Comparison of ENCODE assay signal across 15 mouse cellular contexts in genomic region chr1:191450614-191451013, GRCm38 (mm10). TPM values are rescaled to one million over a fixed set of nuclear protein-coding genes. Genes with fewer than 3 reads are reported as not detected.
DNase-seq lines count a peak whose midpoint lies in the region; ATAC-seq and TF ChIP-seq lines count a peak whose summit lies in the region.
"Had no signal": no experiment of that assay in that cellular context is flagged by ENCODE, and none has a peak within 500 bp of the region (broad histone marks: within the 10 kb centered on the region; RNA-seq: fewer than 3 reads in every experiment).

No protein-coding gene starts in this region.

- ATAC-seq in lung, postnatal 0 days = peak; percentile 10; the same call in 1 of the 2 replicates
- peak; percentile 55 for ATAC-seq in heart, postnatal 0 days (ENCODE audit: insufficient read depth, low read depth)
- ATAC-seq in liver, postnatal 0 days = peak; percentile 45
- ATAC-seq: forebrain, embryonic 15.5 days; midbrain, embryonic 13.5 days had no signal

- peak overlapping the region; percentile 27; the same call in 1 of the 2 replicates for H3K27ac ChIP-seq in lung, postnatal 0 days (ENCODE audit: low read length)
- no peak overlapping the region for H3K27ac ChIP-seq in heart, postnatal 0 days (ENCODE audit: low read depth)
- peak overlapping the region; percentile 12; the same call in 1 of the 2 replicates for H3K27ac ChIP-seq in liver, postnatal 0 days (ENCODE audit: low read depth)
- H3K27ac ChIP-seq: forebrain, embryonic 15.5 days; limb, embryonic 15.5 days; midbrain, embryonic 13.5 days had no signal

- H3K4me2 ChIP-seq in lung, postnatal 0 days (replicated peaks; ENCODE audit: low read depth, low read length) = no peak overlapping the region
- H3K4me2 ChIP-seq in heart, postnatal 0 days (ENCODE audit: low read depth, low read length) = no peak overlapping the region
- no peak overlapping the region for H3K4me2 ChIP-seq in liver, postnatal 0 days (ENCODE audit: low read depth, low read length)
- H3K4me2 ChIP-seq: forebrain, embryonic 15.5 days; limb, embryonic 15.5 days; midbrain, embryonic 13.5 days had no signal

- peak; percentile 52 for TF ChIP-seq CTCF in lung, postnatal 0 days (IDR thresholded peaks at IDR 0.05)
- no peak for TF ChIP-seq CTCF in heart, postnatal 0 days (IDR thresholded peaks at IDR 0.05; ENCODE audit: low read depth)
- TF ChIP-seq CTCF in liver, postnatal 0 days (IDR thresholded peaks at IDR 0.05; ENCODE audit: low read depth) = no peak

- H3K4me3 ChIP-seq in lung, postnatal 0 days (ENCODE audit: low read depth, low read length) = no peak overlapping the region
- no peak overlapping the region for H3K4me3 ChIP-seq in heart, postnatal 0 days (ENCODE audit: low read depth, low read length)
- H3K4me3 ChIP-seq in liver, postnatal 0 days (ENCODE audit: low read depth, low read length) = no peak overlapping the region
- H3K4me3 ChIP-seq: forebrain, embryonic 15.5 days; limb, embryonic 15.5 days; midbrain, embryonic 13.5 days had no signal

- no peaks in the 10 kb centered on the region for H3K27me3 ChIP-seq in lung, postnatal 0 days (replicated peaks; ENCODE audit: insufficient read depth, low read length)
- no peaks in the 10 kb centered on the region for H3K27me3 ChIP-seq in heart, postnatal 0 days (ENCODE audit: control insufficient read depth, insufficient read depth, low read length)
- no peaks in the 10 kb centered on the region for H3K27me3 ChIP-seq in liver, postnatal 0 days (ENCODE audit: insufficient read depth, low read length)
- H3K27me3 ChIP-seq: forebrain, embryonic 15.5 days; limb, embryonic 15.5 days; midbrain, embryonic 13.5 days had no signal

- H3K9ac ChIP-seq in lung, postnatal 0 days (replicated peaks; ENCODE audit: low read depth) = no peak overlapping the region
- H3K9ac ChIP-seq in heart, postnatal 0 days (replicated peaks; ENCODE audit: low read depth, low read length) = no peak overlapping the region
- no peak overlapping the region for H3K9ac ChIP-seq in liver, postnatal 0 days (replicated peaks)
- H3K9ac ChIP-seq: forebrain, embryonic 15.5 days; limb, embryonic 15.5 days; midbrain, embryonic 13.5 days had no signal

- DNase-seq in lung, postnatal 0 days (ENCODE audit: low spot score) = peak; percentile 28
- no peak for DNase-seq in lung, postnatal 25 days (ENCODE audit: low spot score)
- peak; percentile 42 for DNase-seq in c-Kit-positive CD71-positive TER-119-positive erythroid progenitor cells, embryonic 14.5 days (ENCODE audit: low spot score)
- peak; percentile 54 for DNase-seq in heart, postnatal 0 days (ENCODE audit: low spot score)
- DNase-seq in liver, postnatal 0 days = no peak
- DNase-seq in cerebellum, adult 11 months = no peak
- DNase-seq in spleen, adult 12 weeks (ENCODE audit: low spot score) = no peak
- no peak for DNase-seq in right cerebral cortex, adult 2 months (ENCODE audit: low spot score in 2 of 2)
- DNase-seq: cerebellum, adult 2 months; embryo, embryonic 11 days; kidney, adult 8-10 months; thymus, postnatal 14 days had no signal

- 46% methylated on average over 5 of the region's 5 CpGs for WGBS in lung, postnatal 0 days
- WGBS in heart, postnatal 0 days = 11% methylated on average over 5 of the region's 5 CpGs
- WGBS in liver, postnatal 0 days (ENCODE audit: insufficient replicate concordance) = 36% methylated on average over 5 of the region's 5 CpGs

- no peaks in the 10 kb centered on the region for H3K9me3 ChIP-seq in lung, postnatal 0 days (ENCODE audit: low read length)
- H3K9me3 ChIP-seq in heart, postnatal 0 days (replicated peaks; ENCODE audit: control insufficient read depth, low read length) = no peaks in the 10 kb centered on the region
- no peaks in the 10 kb centered on the region for H3K9me3 ChIP-seq in liver, postnatal 0 days (ENCODE audit: low read length)
- H3K9me3 ChIP-seq: forebrain, embryonic 15.5 days; limb, embryonic 15.5 days; midbrain, embryonic 13.5 days had no signal

- H3K4me1 ChIP-seq in lung, postnatal 0 days (ENCODE audit: insufficient read depth, low read depth, low read length) = peaks cover 4% of the 10 kb centered on the region; the same call in 1 of the 2 replicates
- peaks cover 33% of the 10 kb centered on the region for H3K4me1 ChIP-seq in heart, postnatal 0 days (ENCODE audit: control insufficient read depth, insufficient read depth)
- H3K4me1 ChIP-seq in liver, postnatal 0 days (ENCODE audit: insufficient read depth) = peaks cover 36% of the 10 kb centered on the region
- H3K4me1 ChIP-seq: forebrain, embryonic 15.5 days had no signal

- peak; percentile 72 for TF ChIP-seq EP300 in lung, postnatal 0 days (IDR thresholded peaks at IDR 0.05)
- 0 out of 2 replicates have a peak, but pooled peaks have one; percentile 38 for TF ChIP-seq EP300 in heart, postnatal 0 days (IDR thresholded peaks at IDR 0.05; ENCODE audit: low read depth)
- TF ChIP-seq EP300 in liver, postnatal 0 days (IDR thresholded peaks at IDR 0.05; ENCODE audit: low read depth) = peak; percentile 80

- no peaks in the 10 kb centered on the region for H3K36me3 ChIP-seq in lung, postnatal 0 days (ENCODE audit: insufficient read depth, low read length)
- H3K36me3 ChIP-seq in heart, postnatal 0 days (replicated peaks; ENCODE audit: control insufficient read depth, insufficient read depth, low read length) = no peaks in the 10 kb centered on the region
- no peaks in the 10 kb centered on the region for H3K36me3 ChIP-seq in liver, postnatal 0 days (replicated peaks; ENCODE audit: insufficient read depth, low read length)
- H3K36me3 ChIP-seq: forebrain, embryonic 15.5 days; limb, embryonic 15.5 days; midbrain, embryonic 13.5 days had no signal

RNA-seq across cellular contexts. Expression of gene Ppp2r5a, which starts 47.5 kb away (rescaled TPM):
- polyA plus RNA-seq in lung, postnatal 0 days (2015; fragmentation: Nextera tagmentation; extraction: Ambion mirVana) = 51.5 and 56.0 TPM in 2 replicates
- total RNA-seq in heart, postnatal 0 days (2014; rRNA removed; ENCODE audit: low replicate concordance) = 109 and 125 TPM in 2 replicates
- polyA plus RNA-seq in heart, postnatal 0 days (2015; fragmentation: Nextera tagmentation; extraction: Ambion mirVana) = 29.8 and 31.4 TPM in 2 replicates
- 27.1 and 30.7 TPM in 2 replicates for polyA plus RNA-seq in liver, postnatal 0 days (2015; fragmentation: Nextera tagmentation; extraction: Ambion mirVana)

Comparison
In these comparisons a context has a peak if more than half of its experiments do, and no peak if none do; other contexts are left out.
1. DNase-seq: peak in lung, postnatal 0 days (single experiment), c-Kit-positive CD71-positive TER-119-positive erythroid progenitor cells, embryonic 14.5 days (single experiment) and heart, postnatal 0 days (single experiment); none in lung, postnatal 25 days (single experiment), liver, postnatal 0 days (single experiment), cerebellum, adult 11 months (single experiment), spleen, adult 12 weeks (single experiment) and right cerebral cortex, adult 2 months (0 of 2).
2. Peak in every context shown above with its lines, with median percentiles within 50 percentile points of each other: ATAC-seq.